Mouse (Mus musculus) hindbrain, embryonic 15.5 days (tissue): ENCODE data around the gene Tprn. TPM values are rescaled to one million over a fixed set of nuclear protein-coding genes. Genes with fewer than 3 reads are reported as not detected.

Experiments
- ATAC-seq: fragments of 200-750 bp; cut with Nextera tagmentation; 2 replicates; pipeline ENCODE4 v1.8.0; 2017; ENCODE audit warnings: low read depth, moderate number of reproducible peaks, moderate TSS enrichment; ENCODE audit not compliant: low FRiP score
- H3K27ac ChIP-seq: fragments of 300-500 bp; sonication (generic); replicated peaks from 2 replicates; pipeline ENCODE4 v1.5.1; 2015; ENCODE audit warnings: mild to moderate bottlenecking, inconsistent platforms
- H3K27me3 ChIP-seq: fragments of 300-500 bp; sonication (generic); 2 replicates; pipeline ENCODE4 v1.6.1; 2015; ENCODE audit warnings: control low read depth, inconsistent platforms
- H3K36me3 ChIP-seq: fragments of 300-500 bp; sonication (generic); 2 replicates; pipeline ENCODE4 v1.6.1; 2015; ENCODE audit warnings: control low read depth, inconsistent platforms
- H3K4me1 ChIP-seq: fragments of 300-500 bp; sonication (generic); replicated peaks from 2 replicates; pipeline ENCODE4 v1.6.1; 2015; ENCODE audit warnings: control low read depth, inconsistent platforms
- H3K4me2 ChIP-seq: fragments of 300-500 bp; sonication (generic); 2 replicates; pipeline ENCODE4 v1.6.1; 2015; ENCODE audit warnings: moderate library complexity, mild to moderate bottlenecking, inconsistent platforms
- H3K4me3 ChIP-seq: fragments of 300-500 bp; sonication (generic); 2 replicates; pipeline ENCODE4 v1.5.1; 2015; ENCODE audit warnings: mild to moderate bottlenecking, inconsistent platforms
- H3K9ac ChIP-seq: fragments of 300-500 bp; sonication (generic); 2 replicates; pipeline ENCODE4 v1.6.1; 2015; ENCODE audit warnings: inconsistent platforms
- H3K9me3 ChIP-seq: fragments of 300-500 bp; sonication (generic); 2 replicates; pipeline ENCODE4 v1.6.1; 2016; ENCODE audit warnings: control low read depth, inconsistent platforms
- WGBS: fragments of 180-500 bp; shearing (Covaris S2); methylation state at CpG from one replicate; pipeline ENCODE4 v1.1.7; 2015; 5-methylcytosine and 5-hydroxymethylcytosine counted together
- polyA plus RNA-seq: library from polyadenylated mRNA; unstranded; fragments of >200 nt; fragmentation: Nextera tagmentation; extraction: Ambion mirVana; gene quantifications from 2 replicates; pipeline ENCODE4 v1.2.1, GENCODE M21; 2015

Tprn gene
- polyA plus RNA-seq, 1 experiment from 2014 or later = 21.5 TPM

GRCm38 (mm10) chr2:25271827-25272511 is 9.6 kb downstream of the Tprn start, which contains the start of the genes Ssna1 and Anapc2:
Ssna1 (minus strand) TSS chr2:25272438.
Anapc2 (plus strand) TSS chr2:25272478.
- WGBS = under 1% methylated on average over 55 of the region's 55 CpGs
- H3K27me3 ChIP-seq = no peaks in the 10 kb centered on the region
- peaks cover 56% of the 10 kb centered on the region for H3K4me1 ChIP-seq
- H3K4me3 ChIP-seq = peak within 1 kb of the TSS; percentile 87
- H3K27ac ChIP-seq = peak within 1 kb of the TSS; percentile 79
- H3K9me3 ChIP-seq = no peaks in the 10 kb centered on the region
- peak within 1 kb of the TSS; percentile 91 for H3K9ac ChIP-seq
- peak within 1 kb of the TSS; percentile 97 for H3K4me2 ChIP-seq
- ATAC-seq = peak; percentile 96
- H3K36me3 ChIP-seq = peaks cover 52% of the 10 kb centered on the region

DNA sequence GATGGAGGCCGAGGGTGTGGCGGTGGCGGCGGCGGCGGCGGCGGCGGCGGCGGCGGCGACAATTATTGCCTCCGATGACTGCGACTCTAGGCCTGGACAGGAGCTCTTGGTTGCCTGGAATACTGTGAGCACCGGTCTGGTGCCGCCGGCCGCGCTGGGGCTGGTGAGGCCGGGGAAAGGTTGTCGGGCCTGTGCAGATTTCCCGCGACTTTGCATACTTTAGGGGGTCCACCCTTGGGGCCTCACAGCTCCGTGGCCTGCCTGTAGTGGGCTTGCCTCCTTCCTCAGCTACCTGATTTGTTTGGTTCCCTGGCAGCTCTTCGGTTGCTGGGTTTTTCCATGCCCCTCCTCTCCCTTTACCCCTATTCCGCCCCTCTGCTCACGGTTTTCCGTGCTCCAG is 10.1 kb downstream of the Tprn start:
- ATAC-seq = peak; percentile 71
- Histone ChIP-seq H3K9me3 (no peaks in the 10 kb centered on the region), H3K4me3 (peak overlapping the region; percentile 87), H3K36me3 (peaks cover 56% of the 10 kb centered on the region), H3K4me1 (peaks cover 51% of the 10 kb centered on the region), H3K9ac (peak overlapping the region; percentile 91), H3K27me3 (no peaks in the 10 kb centered on the region), H3K4me2 (peak overlapping the region; percentile 97), H3K27ac (peak overlapping the region; percentile 79)
- 1% methylated on average over 16 of the region's 29 CpGs for WGBS

DNA sequence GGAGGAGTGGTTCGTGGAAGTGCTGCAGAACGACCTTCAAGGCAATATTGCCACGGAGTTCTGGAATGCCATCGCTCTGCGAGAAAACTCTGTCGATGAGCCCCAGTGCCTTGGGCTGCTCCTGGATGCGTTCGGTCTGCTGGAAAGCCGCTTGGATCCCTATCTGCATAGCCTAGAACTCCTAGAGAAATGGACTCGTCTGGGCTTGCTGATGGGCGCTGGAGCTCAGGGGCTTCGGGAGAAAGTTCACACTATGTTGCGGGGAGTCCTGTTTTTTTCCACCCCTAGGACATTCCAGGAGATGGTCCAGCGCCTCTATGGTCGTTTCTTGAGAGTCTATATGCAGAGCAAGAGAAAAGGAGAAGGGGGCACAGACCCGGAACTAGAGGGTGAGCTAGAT is 10.6 kb downstream of the Tprn start:
- peak overlapping the region; percentile 97 for H3K4me2 ChIP-seq
- peak overlapping the region; percentile 79 for H3K27ac ChIP-seq
- no peaks in the 10 kb centered on the region for H3K27me3 ChIP-seq
- peak overlapping the region; percentile 91 for H3K9ac ChIP-seq
- H3K4me1 ChIP-seq = peaks cover 46% of the 10 kb centered on the region
- no peaks in the 10 kb centered on the region for H3K9me3 ChIP-seq
- ATAC-seq = no peak
- peak overlapping the region; percentile 87 for H3K4me3 ChIP-seq
- 42% methylated on average over 16 of the region's 16 CpGs for WGBS
- peaks cover 61% of the 10 kb centered on the region for H3K36me3 ChIP-seq

DNA sequence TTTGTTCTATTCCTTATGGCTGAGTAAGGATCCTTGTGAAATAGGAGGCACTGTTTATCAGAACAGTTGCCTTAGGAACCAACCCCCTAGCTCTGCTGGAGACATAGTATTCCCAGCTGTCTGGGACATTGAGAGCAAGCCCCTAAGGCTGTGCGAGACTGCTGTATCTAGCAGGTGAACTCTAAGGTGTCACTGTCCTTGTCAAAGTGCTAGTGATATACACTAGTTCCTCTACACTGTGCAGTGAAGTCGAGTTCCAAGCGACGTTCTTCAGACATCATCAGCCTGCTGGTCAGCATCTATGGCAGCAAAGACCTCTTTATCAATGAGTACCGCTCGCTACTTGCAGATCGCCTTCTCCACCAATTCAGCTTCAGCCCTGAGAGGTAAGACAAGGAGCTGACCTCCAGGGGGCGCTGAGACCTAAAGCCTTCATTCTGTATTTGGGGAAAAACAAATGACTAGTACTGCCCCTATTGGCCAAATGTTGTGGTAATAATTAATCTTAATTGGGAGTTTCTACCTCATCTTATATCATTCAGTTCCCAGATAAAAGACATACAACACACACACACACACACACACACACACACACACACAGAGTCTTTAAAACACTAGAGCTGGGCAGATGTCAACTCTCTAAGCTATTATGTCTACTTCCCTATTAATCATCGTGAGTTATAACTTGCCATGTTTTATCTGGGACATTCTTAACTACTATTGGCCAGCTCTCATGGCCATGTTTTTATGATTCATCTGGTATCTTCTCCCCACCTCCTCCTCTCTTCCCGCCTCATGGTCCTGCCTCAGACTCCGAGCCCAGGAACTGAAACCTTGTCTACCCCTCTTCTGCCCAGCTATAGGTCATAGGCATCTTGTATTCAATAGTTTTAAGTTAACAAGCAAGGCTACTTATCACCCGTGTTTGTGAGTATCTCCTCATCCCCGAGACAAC is 16.8 kb downstream of the Tprn start:
- H3K27me3 ChIP-seq = no peaks in the 10 kb centered on the region
- peaks cover 8% of the 10 kb centered on the region for H3K4me1 ChIP-seq
- 64% methylated on average over 13 of the region's 13 CpGs for WGBS
- ATAC-seq = no peak; the same call in 1 of the 2 replicates
- no peak overlapping the region for H3K4me3 ChIP-seq
- H3K36me3 ChIP-seq = peaks cover 94% of the 10 kb centered on the region
- H3K4me2 ChIP-seq = no peak overlapping the region
- no peak overlapping the region for H3K27ac ChIP-seq
- no peaks in the 10 kb centered on the region for H3K9me3 ChIP-seq
- H3K9ac ChIP-seq = no peak overlapping the region

DNA sequence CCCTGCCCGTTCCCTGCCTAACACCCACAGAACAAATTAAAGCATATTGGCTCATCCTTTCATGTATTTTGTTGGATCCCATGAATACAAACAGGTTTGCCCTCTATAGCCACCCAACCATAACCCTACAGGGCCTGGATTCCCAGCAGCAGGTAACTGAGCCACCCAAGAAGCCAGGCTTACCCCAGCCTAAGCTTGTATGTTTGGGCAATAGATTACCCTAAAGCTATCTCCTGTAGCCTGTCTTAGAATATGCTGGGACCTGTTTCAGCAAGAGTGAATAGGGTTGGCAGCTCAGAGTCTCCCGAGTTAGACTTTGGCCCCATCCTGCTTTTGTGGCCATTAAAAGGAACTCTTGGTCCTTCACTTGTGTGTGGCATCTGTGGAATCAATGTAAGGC is 23.1 kb downstream of the Tprn start:
- peaks cover 26% of the 10 kb centered on the region for H3K27me3 ChIP-seq
- H3K4me2 ChIP-seq = no peak overlapping the region
- no peak overlapping the region for H3K9ac ChIP-seq
- H3K36me3 ChIP-seq = peaks cover 48% of the 10 kb centered on the region
- no peak overlapping the region for H3K4me3 ChIP-seq
- no peaks in the 10 kb centered on the region for H3K9me3 ChIP-seq
- ATAC-seq = no peak
- 91% methylated on average over 2 of the region's 2 CpGs for WGBS
- H3K4me1 ChIP-seq = peaks cover 22% of the 10 kb centered on the region
- H3K27ac ChIP-seq = no peak overlapping the region

GRCm38 (mm10) chr2:25286314-25286713 is 23.9 kb downstream of the Tprn start:
- Histone ChIP-seq H3K9ac (no peak overlapping the region), H3K9me3 (no peaks in the 10 kb centered on the region), H3K4me1 (peaks cover 30% of the 10 kb centered on the region), H3K27me3 (peaks cover 32% of the 10 kb centered on the region), H3K36me3 (peaks cover 41% of the 10 kb centered on the region), H3K27ac (no peak overlapping the region), H3K4me3 (no peak overlapping the region), H3K4me2 (no peak overlapping the region)
- ATAC-seq = no peak
- 95% methylated on average over 1 of the region's 1 CpGs for WGBS

- H3K4me2 ChIP-seq = no peak overlapping the region
- no peak overlapping the region for H3K27ac ChIP-seq
- 57% methylated on average over 7 of the region's 7 CpGs for WGBS
- ATAC-seq = no peak
- no peak overlapping the region for H3K9ac ChIP-seq
- no peaks in the 10 kb centered on the region for H3K9me3 ChIP-seq
- peaks cover 36% of the 10 kb centered on the region for H3K36me3 ChIP-seq
- H3K4me3 ChIP-seq = no peak overlapping the region
- peaks cover 39% of the 10 kb centered on the region for H3K27me3 ChIP-seq
- H3K4me1 ChIP-seq = peaks cover 37% of the 10 kb centered on the region
Observed at GRCm38 (mm10) chr2:25286837-25287636, 24.6 kb downstream of the Tprn start.

- H3K9ac ChIP-seq = no peak within 1 kb of the TSS
- H3K27me3 ChIP-seq = peaks cover 50% of the 10 kb centered on the region
- H3K27ac ChIP-seq = no peak within 1 kb of the TSS
- no peaks in the 10 kb centered on the region for H3K9me3 ChIP-seq
- no peak within 1 kb of the TSS for H3K4me2 ChIP-seq
- peaks cover 45% of the 10 kb centered on the region for H3K4me1 ChIP-seq
- H3K36me3 ChIP-seq = peaks cover 26% of the 10 kb centered on the region
- no peak within 1 kb of the TSS for H3K4me3 ChIP-seq
- WGBS = 79% methylated on average over 6 of the region's 6 CpGs
- no peak for ATAC-seq
Observed at GRCm38 (mm10) chr2:25287927-25288649, 25.7 kb downstream of the Tprn start, which contains the start of gene Tmem210. Tmem210 (plus strand) TSS chr2:25288145.

DNA sequence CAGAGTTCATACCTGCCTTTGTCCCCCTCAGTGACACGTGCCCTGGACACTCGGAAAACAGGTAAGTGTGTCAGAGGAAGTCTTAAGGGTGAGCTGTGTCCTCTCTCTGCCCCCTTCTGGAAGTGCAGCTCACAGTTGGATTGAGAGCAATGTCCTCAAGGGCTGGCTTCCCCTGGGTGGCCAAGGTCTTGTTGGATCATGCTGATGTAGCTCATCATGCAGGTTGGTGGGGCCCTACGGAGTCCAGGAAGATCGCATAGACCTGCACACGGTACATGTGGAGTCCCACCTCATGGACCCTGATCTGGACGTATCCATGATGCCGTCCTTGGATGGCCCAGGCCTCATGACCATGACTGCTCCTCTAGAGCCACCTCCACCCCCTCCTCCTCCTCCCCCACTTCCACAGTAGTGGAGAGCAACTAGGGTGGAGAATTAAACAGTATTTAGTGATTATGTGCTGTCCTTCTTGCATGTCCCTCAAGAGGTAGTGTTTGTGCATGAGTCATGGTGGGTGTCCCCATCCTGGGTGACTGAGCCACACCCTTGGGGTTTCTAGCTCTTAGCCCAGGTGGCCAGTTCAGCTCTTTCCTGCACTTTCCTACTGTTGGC is 26.4 kb downstream of the Tprn start:
- H3K27me3 ChIP-seq = peaks cover 57% of the 10 kb centered on the region
- no peak for ATAC-seq
- H3K9ac ChIP-seq = no peak overlapping the region
- WGBS = 81% methylated on average over 7 of the region's 7 CpGs
- H3K27ac ChIP-seq = no peak overlapping the region
- peaks cover 19% of the 10 kb centered on the region for H3K36me3 ChIP-seq
- no peak overlapping the region for H3K4me3 ChIP-seq
- H3K9me3 ChIP-seq = no peaks in the 10 kb centered on the region
- no peak overlapping the region for H3K4me2 ChIP-seq
- H3K4me1 ChIP-seq = peaks cover 45% of the 10 kb centered on the region

DNA sequence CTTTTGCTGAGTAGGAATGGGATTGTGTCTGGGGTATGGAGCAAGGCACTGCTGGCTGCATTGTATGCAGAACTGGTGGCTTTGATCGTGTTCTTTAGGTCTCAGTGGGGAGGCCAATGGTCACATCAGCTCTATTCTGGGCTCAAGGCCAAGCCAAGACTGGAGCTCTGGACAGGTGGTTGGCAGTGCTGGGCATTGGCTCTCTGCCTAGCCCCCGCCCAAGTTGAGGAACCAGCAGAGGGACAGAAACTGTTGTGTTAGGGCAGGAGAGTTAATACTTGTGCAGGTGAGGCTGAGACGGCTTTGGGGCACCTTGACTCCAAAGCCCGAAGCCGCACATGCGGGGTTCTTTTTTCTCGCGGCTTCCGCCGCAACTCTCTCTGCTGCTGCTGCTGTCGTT is 27.2 kb downstream of the Tprn start, which contains the start of gene Lrrc26:
Gene Lrrc26, plus strand, starts transcription at position 265 of the 400 bp plus-strand sequence.
- peaks cover 17% of the 10 kb centered on the region for H3K36me3 ChIP-seq
- H3K27me3 ChIP-seq = peaks cover 64% of the 10 kb centered on the region
- ATAC-seq = no peak
- H3K4me3 ChIP-seq = peak within 1 kb of the TSS; percentile 29
- peaks cover 45% of the 10 kb centered on the region for H3K4me1 ChIP-seq
- H3K9me3 ChIP-seq = no peaks in the 10 kb centered on the region
- 7% methylated on average over 11 of the region's 11 CpGs for WGBS
- peak within 1 kb of the TSS; percentile 25 for H3K9ac ChIP-seq
- peak within 1 kb of the TSS; percentile 62 for H3K4me2 ChIP-seq
- peak within 1 kb of the TSS; percentile 53 for H3K27ac ChIP-seq
